Mouse (Mus musculus): ENCODE measurements at regions not wholly inside any gene's neighbourhood (a gene's known extent, or its start where the extent isn't known, plus 50 kb on each side); places are given as distances from the start of the nearest gene placed in this dataset.
"Not testable (repeated sequence)": the region's sequence is repeated elsewhere in the genome, so short reads cannot be mapped to it uniquely, and the experiment has no call there.

DNA sequence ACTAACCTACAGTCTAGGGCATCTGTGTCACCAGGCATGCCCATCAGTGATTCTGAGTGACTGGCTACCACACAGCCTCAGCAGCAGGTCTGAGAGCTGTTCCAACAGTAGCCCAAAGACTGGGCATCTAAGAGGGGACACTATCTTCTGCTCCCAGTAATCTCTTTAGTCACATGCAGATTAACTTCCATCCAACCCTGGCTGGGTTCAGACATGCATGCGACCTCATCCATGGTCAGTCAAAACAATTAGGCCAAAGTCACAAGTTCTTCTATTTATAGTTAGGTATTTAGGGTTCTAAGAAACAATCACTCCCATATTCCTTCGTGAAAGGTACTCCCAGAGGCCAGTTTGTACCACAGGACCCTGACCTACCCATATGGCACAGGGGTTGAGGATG lies 138.2 kb upstream of the Teddm2 start:
- Histone ChIP-seq H3K27me3 (ENCODE audit: insufficient read depth, low read length) (no peaks in the 10 kb centered on the region), H3K4me3 (ENCODE audit: low read length) (no peak overlapping the region), H3K9me3 (ENCODE audit: low read length) (0 out of 2 replicates have a peak, but pooled peaks cover 4% of the 10 kb centered on the region), H3K4me2 (replicated peaks; ENCODE audit: low read depth, low read length) (no peak overlapping the region), H3K36me3 (ENCODE audit: insufficient read depth, low read length) (no peaks in the 10 kb centered on the region), H3K27ac (ENCODE audit: low read length) (no peak overlapping the region), H3K9ac (replicated peaks; ENCODE audit: low read length) (no peak overlapping the region), H3K4me1 (ENCODE audit: insufficient read depth, low read length) (no peaks in the 10 kb centered on the region)
- WGBS: 73% methylated on average over 2 of the region's 2 CpGs
- no peak for ATAC-seq (ENCODE audit: low FRiP score, low TSS enrichment)

DNA sequence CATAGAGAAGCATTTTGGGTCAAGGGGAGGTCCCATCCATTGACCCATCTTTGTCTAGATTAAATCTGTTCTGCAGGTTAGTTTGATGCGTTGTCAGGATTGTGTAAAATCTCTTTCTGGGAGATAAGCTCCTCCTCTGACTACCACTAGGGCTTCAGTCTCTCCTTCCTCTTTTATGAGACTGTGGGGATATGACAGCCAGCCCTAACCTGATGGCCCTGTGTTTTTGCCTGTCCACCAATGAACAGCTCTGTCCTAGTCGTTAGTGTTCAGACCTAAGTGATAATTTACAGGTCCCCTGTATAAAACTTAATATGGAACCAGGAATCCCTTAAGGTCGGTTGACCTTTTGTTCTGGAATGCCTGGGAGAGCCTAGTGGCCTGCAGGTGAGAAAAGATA lies 140.9 kb upstream of the Teddm2 start:
- Histone ChIP-seq H3K4me2 (replicated peaks; ENCODE audit: low read depth, low read length) (no peak overlapping the region), H3K27ac (ENCODE audit: low read length) (no peak overlapping the region), H3K9me3 (ENCODE audit: low read length) (0 out of 2 replicates have a peak, but pooled peaks cover 4% of the 10 kb centered on the region), H3K27me3 (ENCODE audit: insufficient read depth, low read length) (no peaks in the 10 kb centered on the region), H3K9ac (replicated peaks; ENCODE audit: low read length) (no peak overlapping the region), H3K36me3 (ENCODE audit: insufficient read depth, low read length) (no peaks in the 10 kb centered on the region), H3K4me1 (ENCODE audit: insufficient read depth, low read length) (no peaks in the 10 kb centered on the region), H3K4me3 (ENCODE audit: low read length) (no peak overlapping the region)
- ATAC-seq (ENCODE audit: low FRiP score, low TSS enrichment): peak; percentile 89
- WGBS: 59% methylated on average over 3 of the region's 3 CpGs

DNA sequence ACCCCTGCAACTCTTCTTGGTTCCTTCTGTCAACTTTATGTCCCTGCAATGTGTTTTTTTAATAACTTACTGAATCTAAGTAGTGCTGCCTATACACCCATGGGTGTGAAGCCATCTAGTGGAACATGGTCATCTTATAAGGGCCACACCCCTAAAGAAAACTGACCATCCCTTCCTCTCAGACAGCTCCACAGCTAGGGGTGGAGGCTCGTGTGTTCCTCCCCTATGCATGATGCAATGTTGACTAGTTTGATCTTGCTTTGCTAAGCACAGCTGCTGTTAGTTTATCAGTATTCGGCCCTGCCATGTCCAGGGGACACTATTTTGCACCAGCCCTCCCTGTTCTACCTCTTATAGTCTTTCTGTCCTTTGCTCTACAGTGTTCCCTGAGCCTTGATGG lies 142.9 kb upstream of the Teddm2 start:
- H3K4me2 ChIP-seq (replicated peaks; ENCODE audit: low read depth, low read length): no peak overlapping the region
- WGBS: 71% methylated on average over 2 of the region's 2 CpGs
- H3K27me3 ChIP-seq (ENCODE audit: insufficient read depth, low read length): no peaks in the 10 kb centered on the region
- no peaks in the 10 kb centered on the region for H3K9me3 ChIP-seq (ENCODE audit: low read length)
- H3K9ac ChIP-seq (replicated peaks; ENCODE audit: low read length): no peak overlapping the region
- ATAC-seq (ENCODE audit: low FRiP score, low TSS enrichment): no peak
- H3K4me1 ChIP-seq (ENCODE audit: insufficient read depth, low read length): no peaks in the 10 kb centered on the region
- H3K27ac ChIP-seq (ENCODE audit: low read length): no peak overlapping the region
- no peaks in the 10 kb centered on the region for H3K36me3 ChIP-seq (ENCODE audit: insufficient read depth, low read length)
- no peak overlapping the region for H3K4me3 ChIP-seq (ENCODE audit: low read length)

DNA sequence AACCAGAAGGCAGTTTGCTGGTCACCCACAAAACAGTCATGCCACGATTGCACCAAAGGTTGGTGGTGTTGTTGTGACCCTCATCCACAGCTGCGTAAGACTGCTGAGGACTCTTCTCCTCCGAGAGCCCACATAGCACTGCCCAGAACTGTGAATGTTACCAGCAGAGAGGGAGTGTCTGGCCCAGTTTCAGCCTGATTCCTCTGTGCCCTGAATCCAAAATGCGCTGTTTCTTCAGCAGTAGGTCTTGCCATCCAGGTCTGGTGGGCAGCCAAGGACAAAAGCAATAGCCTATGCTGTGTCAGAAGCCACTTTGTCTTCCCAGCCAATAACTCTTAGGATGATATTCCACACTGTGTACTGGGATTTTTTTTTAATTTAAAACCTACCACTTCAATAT lies 144.7 kb upstream of the Teddm2 start:
- no peak overlapping the region for H3K9ac ChIP-seq (replicated peaks; ENCODE audit: low read length)
- no peaks in the 10 kb centered on the region for H3K4me1 ChIP-seq (ENCODE audit: insufficient read depth, low read length)
- H3K4me2 ChIP-seq (replicated peaks; ENCODE audit: low read depth, low read length): no peak overlapping the region
- no peak overlapping the region for H3K27ac ChIP-seq (ENCODE audit: low read length)
- H3K9me3 ChIP-seq (ENCODE audit: low read length): no peaks in the 10 kb centered on the region
- no peak for ATAC-seq (ENCODE audit: low FRiP score, low TSS enrichment)
- no peak overlapping the region for H3K4me3 ChIP-seq (ENCODE audit: low read length)
- no peaks in the 10 kb centered on the region for H3K27me3 ChIP-seq (ENCODE audit: insufficient read depth, low read length)
- 79% methylated on average over 4 of the region's 4 CpGs for WGBS
- no peaks in the 10 kb centered on the region for H3K36me3 ChIP-seq (ENCODE audit: insufficient read depth, low read length)

DNA sequence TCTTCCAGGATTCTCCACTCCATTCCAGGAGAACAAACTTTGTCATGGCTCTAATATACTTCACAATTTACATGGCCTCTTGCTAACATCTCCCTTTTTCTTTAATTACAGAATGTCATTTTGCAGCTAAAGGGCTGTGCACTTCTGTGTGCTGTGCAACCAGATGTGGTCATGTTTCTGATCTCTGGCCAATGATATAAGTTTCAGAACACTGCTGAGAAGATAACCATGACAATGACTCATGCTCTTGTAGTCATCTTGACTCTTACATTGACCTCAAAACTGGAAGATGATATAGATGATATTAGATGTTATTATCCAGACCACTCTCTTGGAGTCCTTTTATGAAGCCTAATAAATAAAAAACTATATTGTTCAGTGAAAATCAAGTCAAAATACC lies 145.9 kb upstream of the Teddm2 start:
- no peaks in the 10 kb centered on the region for H3K9me3 ChIP-seq (ENCODE audit: low read length)
- no peaks in the 10 kb centered on the region for H3K27me3 ChIP-seq (ENCODE audit: insufficient read depth, low read length)
- no peaks in the 10 kb centered on the region for H3K4me1 ChIP-seq (ENCODE audit: insufficient read depth, low read length)
- no peak overlapping the region for H3K4me3 ChIP-seq (ENCODE audit: low read length)
- no peak overlapping the region for H3K4me2 ChIP-seq (replicated peaks; ENCODE audit: low read depth, low read length)
- no peaks in the 10 kb centered on the region for H3K36me3 ChIP-seq (ENCODE audit: insufficient read depth, low read length)
- no peak overlapping the region for H3K27ac ChIP-seq (ENCODE audit: low read length)
- H3K9ac ChIP-seq (replicated peaks; ENCODE audit: low read length): no peak overlapping the region
- no peak for ATAC-seq (ENCODE audit: low FRiP score, low TSS enrichment)

DNA sequence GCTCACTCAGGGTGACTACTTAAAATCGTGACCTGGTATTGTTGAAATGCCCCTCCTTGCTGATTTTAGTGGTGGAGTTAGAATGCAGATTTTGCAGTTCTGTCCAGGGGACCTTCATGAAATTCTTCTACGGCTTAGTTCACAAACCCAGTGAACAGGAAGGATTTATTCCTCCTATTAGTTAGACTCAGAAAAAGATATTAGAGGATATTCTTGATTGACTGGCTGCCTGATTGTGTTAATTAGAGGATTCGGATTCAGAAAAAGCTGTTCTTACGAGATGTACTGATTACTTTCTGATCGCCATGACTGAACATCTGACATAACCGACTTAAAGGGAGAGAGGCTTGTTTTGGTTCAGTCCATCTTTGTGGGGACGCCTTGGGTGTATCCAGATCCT lies 147.3 kb upstream of the Zfp648 start:
- H3K4me1 ChIP-seq (ENCODE audit: insufficient read depth, low read length): no peaks in the 10 kb centered on the region
- ATAC-seq (ENCODE audit: low FRiP score, low TSS enrichment): no peak
- 85% methylated on average over 7 of the region's 7 CpGs for WGBS

DNA sequence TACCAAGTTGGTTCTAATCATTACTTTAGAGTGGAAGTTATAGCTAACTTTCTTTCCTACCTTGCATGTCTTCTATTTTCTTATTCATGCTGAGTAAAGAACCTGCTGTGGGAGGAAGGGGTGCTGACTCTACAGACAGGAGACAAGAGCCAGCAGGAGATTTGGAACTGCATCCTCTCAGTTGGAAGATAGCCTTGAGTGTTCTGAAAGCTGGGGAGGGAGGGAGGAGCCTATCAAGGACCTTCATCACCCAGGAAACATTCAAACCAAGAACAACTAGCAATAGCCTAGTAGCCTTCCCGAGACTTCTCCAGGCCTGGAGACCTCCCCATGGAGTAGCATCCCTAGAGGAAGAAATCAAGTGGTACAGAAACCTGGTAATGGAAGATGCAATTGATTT lies 146.1 kb upstream of the Zfp648 start:
- no peaks in the 10 kb centered on the region for H3K27me3 ChIP-seq (ENCODE audit: insufficient read depth, low read length)
- H3K4me3 ChIP-seq (ENCODE audit: low read length): no peak overlapping the region
- 0 out of 2 replicates have a peak, but pooled peaks cover 3% of the 10 kb centered on the region for H3K9me3 ChIP-seq (ENCODE audit: low read length)
- 70% methylated on average over 1 of the region's 1 CpGs for WGBS
- ATAC-seq (ENCODE audit: low FRiP score, low TSS enrichment): no peak
- no peak overlapping the region for H3K4me2 ChIP-seq (replicated peaks; ENCODE audit: low read depth, low read length)
- H3K4me1 ChIP-seq (ENCODE audit: insufficient read depth, low read length): no peaks in the 10 kb centered on the region
- H3K9ac ChIP-seq (replicated peaks; ENCODE audit: low read length): no peak overlapping the region
- H3K36me3 ChIP-seq (ENCODE audit: insufficient read depth, low read length): no peaks in the 10 kb centered on the region
- no peak overlapping the region for H3K27ac ChIP-seq (ENCODE audit: low read length)

More for the DNA sequence above, 147.3 kb upstream of the Zfp648 start:
- Histone ChIP-seq H3K4me3 (ENCODE audit: low read length) (no peak overlapping the region), H3K9ac (replicated peaks; ENCODE audit: low read length) (no peak overlapping the region), H3K36me3 (ENCODE audit: insufficient read depth, low read length) (no peaks in the 10 kb centered on the region), H3K4me2 (replicated peaks; ENCODE audit: low read depth, low read length) (no peak overlapping the region), H3K27me3 (ENCODE audit: insufficient read depth, low read length) (no peaks in the 10 kb centered on the region), H3K9me3 (ENCODE audit: low read length) (0 out of 2 replicates have a peak, but pooled peaks cover 3% of the 10 kb centered on the region), H3K27ac (ENCODE audit: low read length) (no peak overlapping the region)

DNA sequence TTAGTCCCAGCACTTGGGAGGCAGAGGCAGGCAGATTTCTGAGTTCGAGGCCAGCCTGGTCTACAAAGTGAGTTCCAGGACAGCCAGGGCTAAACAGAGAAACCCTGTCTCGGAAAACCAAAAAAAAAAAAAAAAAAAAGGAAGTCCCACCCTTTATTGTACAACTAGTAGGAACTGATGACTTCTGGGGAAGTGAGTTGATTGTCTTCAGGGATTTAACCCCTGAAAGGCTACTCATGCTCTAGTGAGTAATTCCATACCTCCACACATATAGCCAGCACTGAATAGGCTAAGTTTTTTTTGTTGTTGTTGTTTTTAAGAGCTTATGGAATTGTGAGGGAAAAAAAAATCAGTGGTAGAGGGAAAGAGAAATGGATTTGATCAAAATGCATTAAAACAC lies 139.6 kb upstream of the Zfp648 start:
- H3K4me1 ChIP-seq (ENCODE audit: insufficient read depth, low read length): not testable (repeated sequence)

DNA sequence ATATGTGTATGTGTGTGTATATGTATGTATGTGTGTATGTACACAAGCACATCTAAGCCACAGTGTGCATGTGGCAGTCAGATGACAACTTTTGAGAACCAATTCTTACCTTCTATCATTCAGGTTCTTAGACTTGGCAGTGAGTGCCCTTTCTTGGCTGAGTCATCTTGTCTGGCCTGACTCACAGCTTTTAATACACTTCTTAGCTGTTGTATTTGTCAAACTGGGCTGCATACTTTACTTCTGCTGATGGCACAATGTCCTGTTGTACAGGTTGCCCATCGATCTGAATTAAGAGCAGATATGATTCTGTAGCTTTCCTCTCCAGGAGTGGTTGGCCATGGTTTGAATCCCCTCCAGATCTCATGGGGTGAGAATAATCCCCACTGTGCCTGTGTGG lies 139.1 kb upstream of the Zfp648 start:
- Histone ChIP-seq H3K36me3 (ENCODE audit: insufficient read depth, low read length) (no peaks in the 10 kb centered on the region), H3K4me3 (ENCODE audit: low read length) (no peak overlapping the region), H3K27me3 (ENCODE audit: insufficient read depth, low read length) (no peaks in the 10 kb centered on the region), H3K9me3 (ENCODE audit: low read length) (0 out of 2 replicates have a peak, but pooled peaks cover 3% of the 10 kb centered on the region), H3K4me2 (replicated peaks; ENCODE audit: low read depth, low read length) (no peak overlapping the region), H3K9ac (replicated peaks; ENCODE audit: low read length) (no peak overlapping the region), H3K4me1 (ENCODE audit: insufficient read depth, low read length) (no peaks in the 10 kb centered on the region), H3K27ac (ENCODE audit: low read length) (no peak overlapping the region)
- WGBS: 83% methylated on average over 1 of the region's 1 CpGs
- no peak for ATAC-seq (ENCODE audit: low FRiP score, low TSS enrichment)

More for the DNA sequence above, 139.6 kb upstream of the Zfp648 start:
- not testable (repeated sequence) for H3K9ac ChIP-seq (replicated peaks; ENCODE audit: low read length); H3K36me3 ChIP-seq (ENCODE audit: insufficient read depth, low read length); H3K4me2 ChIP-seq (replicated peaks; ENCODE audit: low read depth, low read length); H3K27me3 ChIP-seq (ENCODE audit: insufficient read depth, low read length); H3K4me3 ChIP-seq (ENCODE audit: low read length); H3K27ac ChIP-seq (ENCODE audit: low read length); H3K9me3 ChIP-seq (ENCODE audit: low read length); ATAC-seq (ENCODE audit: low FRiP score, low TSS enrichment)
- whole genome bisulfite sequencing: 76% methylated on average over 2 of the region's 2 CpGs

DNA sequence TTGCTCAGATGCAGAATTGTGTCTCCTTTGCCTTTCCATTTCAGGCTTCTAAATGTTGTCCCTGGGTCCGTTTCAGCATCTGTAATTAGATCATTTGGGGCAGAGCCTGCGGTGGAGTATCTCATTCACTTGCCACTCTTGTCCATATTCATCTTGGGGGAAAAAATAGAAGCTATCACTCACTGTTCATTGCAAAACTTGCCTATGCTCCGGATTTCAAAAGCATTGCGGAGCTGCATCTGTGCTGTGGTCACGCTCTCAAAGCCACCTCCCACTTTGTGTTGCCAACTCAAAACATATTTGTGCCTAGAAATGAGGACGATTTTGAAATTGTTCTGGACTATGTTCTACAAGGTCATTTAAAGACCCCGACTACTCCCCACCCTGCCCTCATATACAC lies 138.3 kb upstream of the Zfp648 start:
- H3K4me3 ChIP-seq (ENCODE audit: low read length): no peak overlapping the region
- no peak overlapping the region for H3K9ac ChIP-seq (replicated peaks; ENCODE audit: low read length)
- WGBS: 85% methylated on average over 7 of the region's 7 CpGs
- ATAC-seq (ENCODE audit: low FRiP score, low TSS enrichment): no peak
- no peaks in the 10 kb centered on the region for H3K4me1 ChIP-seq (ENCODE audit: insufficient read depth, low read length)
- no peaks in the 10 kb centered on the region for H3K36me3 ChIP-seq (ENCODE audit: insufficient read depth, low read length)
- H3K27ac ChIP-seq (ENCODE audit: low read length): no peak overlapping the region
- H3K4me2 ChIP-seq (replicated peaks; ENCODE audit: low read depth, low read length): no peak overlapping the region
- 0 out of 2 replicates have a peak, but pooled peaks cover 3% of the 10 kb centered on the region for H3K9me3 ChIP-seq (ENCODE audit: low read length)
- H3K27me3 ChIP-seq (ENCODE audit: insufficient read depth, low read length): no peaks in the 10 kb centered on the region

DNA sequence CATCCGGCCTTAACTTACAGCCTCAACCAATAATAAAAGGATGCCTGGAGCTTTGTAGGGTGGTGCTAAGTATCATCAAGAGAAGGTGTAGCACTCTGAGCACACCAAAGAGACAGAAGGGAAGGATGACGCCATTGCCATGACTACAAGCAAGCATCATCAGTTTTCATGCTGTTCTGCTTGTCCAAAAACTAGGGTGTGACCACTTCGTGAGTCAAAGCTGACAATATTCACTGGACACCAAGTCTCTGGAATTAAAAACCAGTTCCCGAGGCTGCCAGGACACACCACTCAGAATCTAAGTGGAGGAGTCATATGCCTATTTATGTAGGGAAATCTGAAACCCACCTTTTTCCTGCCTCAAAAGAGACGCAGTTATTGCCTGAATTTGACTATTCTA lies 136.4 kb upstream of the Zfp648 start:
- H3K36me3 ChIP-seq (ENCODE audit: insufficient read depth, low read length): no peaks in the 10 kb centered on the region
- H3K9me3 ChIP-seq (ENCODE audit: low read length): peaks cover 3% of the 10 kb centered on the region; the same call in 1 of the 2 replicates
- no peaks in the 10 kb centered on the region for H3K4me1 ChIP-seq (ENCODE audit: insufficient read depth, low read length)
- no peak overlapping the region for H3K4me2 ChIP-seq (replicated peaks; ENCODE audit: low read depth, low read length)
- no peak for ATAC-seq (ENCODE audit: low FRiP score, low TSS enrichment)
- no peak overlapping the region for H3K9ac ChIP-seq (replicated peaks; ENCODE audit: low read length)
- no peaks in the 10 kb centered on the region for H3K27me3 ChIP-seq (ENCODE audit: insufficient read depth, low read length)
- no peak overlapping the region for H3K4me3 ChIP-seq (ENCODE audit: low read length)
- no peak overlapping the region for H3K27ac ChIP-seq (ENCODE audit: low read length)
- 72% methylated on average over 5 of the region's 5 CpGs for WGBS

Measured in kidney, embryonic 16.5 days (tissue).